Mouse (Mus musculus) gonadal fat pad, adult 2 months (tissue): ENCODE measurements around the gene Stambp. TPM values are rescaled to one million over a fixed set of nuclear protein-coding genes. Genes with fewer than 3 reads are reported as not detected.

Experiments
- DNase-seq: peaks from one replicate; pipeline ENCODE4 v3.0.0-alpha.2; 2012; ENCODE audit warnings: low read depth
- polyA plus RNA-seq: library from polyadenylated mRNA; depleted of rRNA; stranded (reverse); fragments of >200 nt; gene quantifications from 2 replicates; pipeline ENCODE4 v1.2.3, GENCODE M21; 2012; rRNA removed

Gene Stambp
- polyA plus RNA-seq, 1 experiment, result 22.9 TPM

DNA sequence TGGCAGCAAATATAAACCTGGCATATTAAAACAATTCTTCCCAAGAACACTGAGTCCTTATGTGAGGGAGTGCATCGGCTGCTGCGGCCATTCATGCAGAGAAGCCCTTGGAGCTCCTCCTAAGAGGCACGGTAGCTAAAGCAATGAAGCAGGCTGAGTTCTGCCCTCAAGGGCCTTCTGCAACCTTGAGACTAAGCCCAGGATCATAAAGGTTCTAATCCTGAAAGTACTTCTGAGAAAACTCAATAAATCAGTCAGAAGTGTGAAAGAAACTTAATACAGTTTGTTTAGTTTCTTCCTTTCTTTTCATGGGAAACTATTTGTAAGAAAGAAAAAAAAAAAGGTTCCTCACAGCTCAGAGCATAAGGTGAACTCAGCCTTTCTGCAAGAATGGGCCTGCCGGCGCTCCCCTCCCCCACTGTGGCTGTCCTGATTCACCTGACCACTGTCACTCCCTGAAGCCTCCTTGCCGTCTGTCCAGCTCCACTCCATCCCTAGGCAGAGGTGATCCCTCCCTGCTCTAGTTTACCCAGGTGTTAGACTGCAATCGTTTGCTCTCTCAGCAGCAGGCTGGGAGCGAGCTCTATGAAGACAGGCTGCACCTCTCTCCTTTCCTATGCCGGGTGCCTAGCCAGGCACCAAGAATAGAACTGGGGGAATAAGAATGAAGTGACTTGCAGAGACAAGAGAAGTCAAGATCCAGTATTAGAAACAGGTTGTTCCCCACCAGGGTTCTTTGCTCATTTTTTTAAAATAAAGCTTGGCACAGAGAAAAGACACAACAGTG, 70.8 kb downstream of the Stambp start:
- no peak for DNase-seq

DNA sequence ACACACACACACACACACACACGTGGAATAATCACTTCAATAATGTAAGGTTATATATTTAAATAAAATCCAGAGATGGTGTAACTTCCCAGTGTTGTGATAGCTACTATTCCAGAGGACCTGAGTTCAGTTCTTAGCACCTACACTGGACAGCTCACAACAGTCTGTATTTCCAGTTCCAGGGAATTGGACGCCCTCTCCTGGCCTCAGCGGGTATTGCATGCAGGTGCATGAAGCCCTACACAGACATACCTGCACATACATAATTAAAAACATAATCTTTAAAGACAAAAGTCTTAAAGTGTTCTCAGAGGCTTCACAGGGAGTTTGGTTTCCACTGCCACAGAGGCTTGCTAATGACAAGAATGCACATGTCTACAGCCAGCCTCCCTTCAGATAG, 72.1 kb downstream of the Stambp start:
- DNase-seq, result no peak

DNA sequence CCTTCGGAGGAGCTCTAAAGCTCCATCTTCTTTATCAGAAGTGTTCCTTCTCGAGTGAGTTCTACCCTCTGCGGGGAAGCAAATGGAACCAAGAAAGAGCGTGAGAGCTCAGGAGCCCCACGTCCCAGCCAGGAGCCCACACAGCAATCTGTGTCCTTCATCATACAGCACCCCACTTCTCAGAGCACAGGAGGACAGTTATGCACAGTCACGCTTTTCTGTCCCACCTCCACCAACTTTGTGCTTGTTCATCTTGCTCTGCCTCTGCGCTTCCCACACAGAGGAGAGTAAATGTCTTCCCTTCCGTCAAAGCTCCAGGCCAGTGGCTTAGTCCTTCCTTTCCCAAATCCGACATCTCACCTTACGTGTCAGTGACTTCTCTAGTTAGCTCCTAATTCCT, 73.5 kb downstream of the Stambp start:
- no peak for DNase-seq

DNA sequence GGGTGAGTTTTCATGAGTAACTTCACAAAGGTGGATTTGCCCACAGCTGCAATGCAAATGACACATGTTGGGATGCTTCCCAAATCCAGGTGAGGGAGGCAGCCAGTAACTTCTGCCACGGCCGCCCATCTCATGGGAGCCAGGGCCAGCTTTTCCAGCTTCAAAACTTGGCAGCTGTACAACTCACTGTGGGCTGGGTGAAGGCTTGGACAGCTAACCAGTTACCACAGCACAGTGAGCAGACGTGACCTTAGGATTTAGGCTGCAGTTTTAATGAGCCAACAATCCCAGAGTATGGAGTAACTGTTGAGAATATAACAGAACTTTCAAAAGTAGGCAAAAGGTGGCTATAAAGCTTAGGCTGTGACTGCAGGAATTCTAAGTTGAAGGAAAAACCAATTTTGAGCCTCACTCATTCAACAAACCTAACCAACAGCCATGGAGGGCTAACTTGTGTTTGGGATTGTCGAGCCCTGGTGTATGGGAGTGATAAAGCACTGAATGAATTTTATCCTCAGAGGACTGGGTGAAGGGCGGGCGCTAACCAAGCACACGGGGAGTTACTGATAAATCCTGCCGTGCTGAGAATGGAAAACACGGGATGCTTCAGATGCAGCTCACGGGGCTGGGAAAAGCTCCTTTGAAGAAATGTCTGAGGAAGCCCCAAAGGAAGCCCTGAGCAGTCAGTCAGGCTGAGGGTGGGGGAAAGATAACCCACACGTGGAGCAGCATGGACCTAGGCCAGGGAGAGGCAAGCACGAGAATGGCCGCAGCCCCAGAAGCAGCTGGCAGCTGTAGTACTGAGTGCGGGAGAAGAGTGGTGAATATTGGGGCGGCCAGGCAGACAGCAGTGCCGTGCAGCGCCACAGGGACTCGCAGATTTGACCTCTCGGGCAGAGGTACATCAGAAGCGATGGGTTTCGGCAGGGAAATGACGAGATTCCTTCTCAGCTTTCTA, 75.5 kb downstream of the Stambp start:
- no peak for DNase-seq

DNA sequence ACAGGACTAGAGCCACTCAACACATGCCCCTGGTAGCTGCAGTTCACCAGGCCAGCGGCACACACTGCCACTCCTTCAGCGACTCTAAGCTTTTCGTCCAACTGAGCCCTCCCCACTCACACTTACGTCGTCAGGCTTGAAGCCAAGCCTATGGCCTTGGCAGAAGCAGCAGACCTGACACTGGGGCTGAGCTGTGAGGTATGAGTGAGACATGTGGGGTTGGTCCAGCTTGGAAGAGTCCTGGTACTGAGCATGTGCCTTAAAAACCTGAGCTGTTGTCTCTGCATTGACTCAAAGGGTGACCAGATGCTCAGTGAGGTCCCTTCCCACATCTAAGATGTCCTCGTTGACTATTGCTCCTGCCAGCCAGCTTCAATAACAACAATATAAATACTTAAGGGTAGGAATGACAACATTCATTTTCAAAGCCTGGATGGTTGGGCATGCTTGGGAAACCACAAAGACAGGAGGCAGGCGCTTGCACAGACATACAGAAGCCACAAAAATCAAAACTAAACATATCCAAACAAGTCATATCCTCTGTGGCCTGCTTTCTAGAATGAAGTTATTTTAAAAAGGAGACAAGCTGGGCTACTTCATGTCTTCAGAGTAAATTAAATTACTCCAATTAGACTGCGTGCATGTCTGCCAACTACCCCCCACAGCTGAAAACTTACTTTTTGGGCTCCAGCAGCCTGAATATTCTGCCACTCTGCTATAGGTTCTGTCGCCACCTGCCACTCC, 76.3 kb downstream of the Stambp start:
- DNase-seq, result no peak

Other genes with a start within 250 kb of the Stambp start
- 37.8 and 49.5 TPM in 2 replicates for gene Mthfd2, start 246.8 kb downstream of the Stambp start, polyA plus RNA-seq
- 39.3 and 41.2 TPM in 2 replicates for gene Mob1a, start 246.7 kb downstream of the Stambp start, polyA plus RNA-seq
- 20.1 and 20.2 TPM in 2 replicates for gene Bola3, start 223.6 kb downstream of the Stambp start, polyA plus RNA-seq
- gene Tet3, start 113.6 kb downstream of the Stambp start, polyA plus RNA-seq, result 10.6 and 16.0 TPM in 2 replicates
- gene Dguok, start 65.8 kb downstream of the Stambp start, polyA plus RNA-seq, result 80.1 and 80.7 TPM in 2 replicates
- gene Actg2, start 36.5 kb downstream of the Stambp start, polyA plus RNA-seq, result 1,397 and 1,448 TPM in 2 replicates
- gene Clec4f, start 83.5 kb upstream of the Stambp start, polyA plus RNA-seq, result not detected in 2 replicates
- 0.28 TPM in 1 of 2 replicates, not detected in the other for gene Cd207, start 105.1 kb upstream of the Stambp start, polyA plus RNA-seq
- gene Vax2, start 138.5 kb upstream of the Stambp start, polyA plus RNA-seq, result not detected in 2 replicates
- 8.9 and 10.4 TPM in 2 replicates for gene Atp6v1b1, start 170.3 kb upstream of the Stambp start, polyA plus RNA-seq
- gene Ankrd53, start 189.9 kb upstream of the Stambp start, polyA plus RNA-seq, result 0.45 and 0.47 TPM in 2 replicates
- 134 and 139 TPM in 2 replicates for gene Tex261, start 203.1 kb upstream of the Stambp start, polyA plus RNA-seq
- gene Nagk, start 222.3 kb upstream of the Stambp start, polyA plus RNA-seq, result 32.1 and 36.4 TPM in 2 replicates